Mouse (Mus musculus): ENCODE results near the gene Ubtd2. TPM values are rescaled to one million over a fixed set of nuclear protein-coding genes. Genes with fewer than 3 reads are reported as not detected.
"Not testable (repeated sequence)": the region's sequence is repeated elsewhere in the genome, so short reads cannot be mapped to it uniquely, and the experiment has no call there.

Ubtd2 gene
- polyA plus RNA-seq, 1 experiment from 2014 or later, result 27.1 TPM

DNA sequence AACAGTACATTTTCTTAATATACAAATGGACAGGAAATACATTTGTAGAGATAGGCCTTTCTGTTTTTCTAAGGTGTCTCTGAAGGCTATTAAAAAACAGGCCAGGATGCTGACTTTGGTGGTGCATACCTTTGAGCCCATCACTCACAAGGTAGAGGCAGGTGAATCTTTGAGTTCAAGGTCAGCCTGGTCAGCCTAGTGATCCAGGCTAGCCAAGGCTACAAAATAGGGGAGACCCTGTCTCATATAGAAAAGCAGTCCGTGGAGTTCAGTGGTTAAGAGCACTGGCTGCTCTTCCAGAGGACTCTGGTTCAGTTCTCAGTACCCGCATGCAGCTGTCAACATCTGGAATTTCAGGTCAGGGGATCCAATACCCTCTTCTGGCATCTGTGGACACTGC lies 48.5 kb downstream of the Ubtd2 start:
- H3K4me1 ChIP-seq (ENCODE audit: control insufficient read depth, insufficient read depth, low read length), result peaks cover 6% of the 10 kb centered on the region; the same call in 1 of the 2 replicates
- no peaks in the 10 kb centered on the region for H3K27me3 ChIP-seq (ENCODE audit: control insufficient read depth, insufficient read depth, low read length)
- no peak overlapping the region for H3K4me2 ChIP-seq (ENCODE audit: low read depth, low read length)
- WGBS, result 87% methylated on average over 2 of the region's 2 CpGs
- no peaks in the 10 kb centered on the region for H3K36me3 ChIP-seq (ENCODE audit: control insufficient read depth, insufficient read depth)
- no peak for ATAC-seq (replicated peaks; ENCODE audit: extremely low read depth, insufficient read depth, low FRiP score)
- H3K27ac ChIP-seq (ENCODE audit: low read length), result no peak overlapping the region
- H3K9ac ChIP-seq (ENCODE audit: low read length), result no peak overlapping the region
- H3K4me3 ChIP-seq (ENCODE audit: low read length), result no peak overlapping the region
- no peaks in the 10 kb centered on the region for H3K9me3 ChIP-seq (replicated peaks; ENCODE audit: control insufficient read depth, low read length)

DNA sequence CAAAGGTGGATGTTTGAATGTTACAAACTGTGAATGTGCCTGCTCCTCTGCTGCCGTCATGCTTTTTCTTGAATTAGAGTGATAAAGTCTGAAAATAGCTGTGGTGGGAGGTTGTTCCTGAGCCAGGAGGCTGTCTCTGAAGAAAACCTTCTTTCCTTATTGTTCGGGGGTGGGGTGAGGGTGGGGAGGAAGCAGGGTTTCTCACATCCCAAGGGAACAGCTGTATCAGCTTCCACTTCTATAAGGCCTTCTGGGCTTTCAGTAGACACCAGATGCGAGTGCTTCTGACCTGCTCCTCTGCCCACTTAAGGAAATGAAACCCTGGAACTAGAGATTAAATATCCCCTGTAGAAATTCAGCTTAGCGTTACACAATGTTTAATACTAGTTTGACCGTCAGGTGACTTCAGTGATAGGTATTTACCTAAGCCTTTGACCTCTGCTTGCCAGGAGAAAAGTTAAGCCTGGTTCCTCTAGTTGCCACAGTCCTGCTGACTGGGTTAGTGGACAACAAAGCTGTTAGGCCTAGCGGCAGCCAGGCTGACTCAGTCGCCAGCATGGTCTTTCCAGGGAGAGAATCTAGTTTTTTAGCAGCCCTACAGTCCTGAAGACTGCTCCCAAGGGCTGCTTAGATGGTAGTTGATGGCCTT lies 50.0 kb downstream of the Ubtd2 start:
- H3K9me3 ChIP-seq (replicated peaks; ENCODE audit: control insufficient read depth, low read length), result no peaks in the 10 kb centered on the region
- 63% methylated on average over 7 of the region's 7 CpGs for WGBS
- H3K4me2 ChIP-seq (ENCODE audit: low read depth, low read length), result no peak overlapping the region
- no peak overlapping the region for H3K9ac ChIP-seq (ENCODE audit: low read length)
- no peaks in the 10 kb centered on the region for H3K27me3 ChIP-seq (ENCODE audit: control insufficient read depth, insufficient read depth, low read length)
- H3K4me1 ChIP-seq (ENCODE audit: control insufficient read depth, insufficient read depth, low read length), result peaks cover 6% of the 10 kb centered on the region; the same call in 1 of the 2 replicates
- no peak overlapping the region for H3K27ac ChIP-seq (ENCODE audit: low read length)
- no peak; the same call in 1 of the 2 replicates for ATAC-seq (replicated peaks; ENCODE audit: extremely low read depth, insufficient read depth, low FRiP score)
- H3K36me3 ChIP-seq (ENCODE audit: control insufficient read depth, insufficient read depth), result no peaks in the 10 kb centered on the region
- no peak overlapping the region for H3K4me3 ChIP-seq (ENCODE audit: low read length)

DNA sequence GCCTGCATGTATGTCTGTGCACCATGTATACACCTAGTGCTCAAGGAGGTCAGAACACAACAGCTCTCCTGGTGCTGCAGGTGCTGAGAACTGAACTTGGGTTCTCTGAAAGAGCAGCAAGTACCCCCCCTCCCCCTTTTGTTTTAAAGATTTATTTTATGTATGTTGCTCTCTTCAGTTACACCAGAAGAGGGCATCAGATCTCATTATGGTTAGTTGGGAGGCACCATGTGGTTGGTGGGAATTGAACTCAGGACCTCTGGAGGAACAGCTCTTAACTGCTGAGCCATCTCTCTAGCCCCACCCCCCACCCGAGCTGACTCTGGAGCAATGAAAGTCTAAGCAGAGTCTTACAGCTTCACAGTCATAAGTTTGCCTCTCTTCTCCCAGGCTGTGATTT lies 55.8 kb downstream of the Ubtd2 start:
- WGBS, result 47% methylated on average over 1 of the region's 1 CpGs
- Histone ChIP-seq H3K4me1 (ENCODE audit: control insufficient read depth, insufficient read depth, low read length) (0 out of 2 replicates have a peak, but pooled peaks cover 3% of the 10 kb centered on the region), H3K36me3 (ENCODE audit: control insufficient read depth, insufficient read depth) (no peaks in the 10 kb centered on the region), H3K27ac (ENCODE audit: low read length) (no peak overlapping the region), H3K9ac (ENCODE audit: low read length) (no peak overlapping the region), H3K4me2 (ENCODE audit: low read depth, low read length) (no peak overlapping the region), H3K9me3 (replicated peaks; ENCODE audit: control insufficient read depth, low read length) (no peaks in the 10 kb centered on the region), H3K27me3 (ENCODE audit: control insufficient read depth, insufficient read depth, low read length) (no peaks in the 10 kb centered on the region), H3K4me3 (ENCODE audit: low read length) (no peak overlapping the region)
- ATAC-seq (replicated peaks; ENCODE audit: extremely low read depth, insufficient read depth, low FRiP score), result no peak

DNA sequence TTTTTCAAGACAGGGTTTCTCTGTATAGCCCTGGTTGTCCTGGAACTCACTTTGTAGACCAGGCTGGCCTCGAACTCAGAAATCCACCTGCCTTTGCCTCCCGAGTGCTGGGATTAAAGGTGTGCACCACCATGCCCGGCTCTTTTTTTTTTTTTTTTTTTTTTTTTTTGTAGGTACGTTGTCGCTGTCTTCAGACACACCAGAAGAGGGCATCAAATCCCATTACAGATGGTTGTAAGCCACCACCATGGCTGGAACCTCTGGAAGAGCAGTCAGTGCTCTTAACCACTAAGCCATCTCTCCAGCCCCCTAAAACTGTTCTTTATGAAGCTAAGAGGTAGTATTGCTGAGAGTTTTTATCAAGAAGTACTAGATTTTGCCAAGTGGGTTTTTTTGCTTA lies 59.7 kb downstream of the Ubtd2 start:
- H3K4me1 ChIP-seq (ENCODE audit: control insufficient read depth, insufficient read depth, low read length); H3K27me3 ChIP-seq (ENCODE audit: control insufficient read depth, insufficient read depth, low read length); H3K4me3 ChIP-seq (ENCODE audit: low read length); ATAC-seq (replicated peaks; ENCODE audit: extremely low read depth, insufficient read depth, low FRiP score); H3K27ac ChIP-seq (ENCODE audit: low read length); H3K9me3 ChIP-seq (replicated peaks; ENCODE audit: control insufficient read depth, low read length); H3K9ac ChIP-seq (ENCODE audit: low read length); H3K4me2 ChIP-seq (ENCODE audit: low read depth, low read length): not testable (repeated sequence)
- WGBS, result 84% methylated on average over 5 of the region's 5 CpGs
- peaks cover 12% of the 10 kb centered on the region for H3K36me3 ChIP-seq (ENCODE audit: control insufficient read depth, insufficient read depth)

DNA sequence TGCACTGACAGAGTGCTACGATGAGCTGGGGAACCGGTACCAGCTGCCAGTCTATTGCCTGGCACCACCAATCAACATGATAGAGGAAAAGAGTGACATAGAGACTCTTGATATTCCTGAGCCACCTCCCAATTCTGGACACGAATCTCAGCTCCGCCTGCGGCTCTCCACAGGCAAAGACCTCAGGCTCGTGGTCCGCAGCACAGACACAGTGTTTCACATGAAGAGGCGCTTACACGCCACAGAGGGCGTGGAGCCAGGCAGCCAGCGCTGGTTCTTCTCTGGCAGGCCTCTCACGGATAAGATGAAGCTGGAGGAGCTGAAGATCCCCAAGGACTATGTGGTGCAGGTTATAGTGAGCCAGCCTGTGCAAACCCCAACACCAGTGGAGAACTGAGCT lies 60.9 kb downstream of the Ubtd2 start:
- 86% methylated on average over 12 of the region's 12 CpGs for WGBS
- Histone ChIP-seq H3K4me2 (ENCODE audit: low read depth, low read length) (no peak overlapping the region), H3K27ac (ENCODE audit: low read length) (no peak overlapping the region), H3K9me3 (replicated peaks; ENCODE audit: control insufficient read depth, low read length) (no peaks in the 10 kb centered on the region), H3K4me1 (ENCODE audit: control insufficient read depth, insufficient read depth, low read length) (0 out of 2 replicates have a peak, but pooled peaks cover 3% of the 10 kb centered on the region), H3K27me3 (ENCODE audit: control insufficient read depth, insufficient read depth, low read length) (no peaks in the 10 kb centered on the region), H3K9ac (ENCODE audit: low read length) (no peak overlapping the region), H3K4me3 (ENCODE audit: low read length) (no peak overlapping the region), H3K36me3 (ENCODE audit: control insufficient read depth, insufficient read depth) (peaks cover 12% of the 10 kb centered on the region)
- no peak for ATAC-seq (replicated peaks; ENCODE audit: extremely low read depth, insufficient read depth, low FRiP score)

DNA sequence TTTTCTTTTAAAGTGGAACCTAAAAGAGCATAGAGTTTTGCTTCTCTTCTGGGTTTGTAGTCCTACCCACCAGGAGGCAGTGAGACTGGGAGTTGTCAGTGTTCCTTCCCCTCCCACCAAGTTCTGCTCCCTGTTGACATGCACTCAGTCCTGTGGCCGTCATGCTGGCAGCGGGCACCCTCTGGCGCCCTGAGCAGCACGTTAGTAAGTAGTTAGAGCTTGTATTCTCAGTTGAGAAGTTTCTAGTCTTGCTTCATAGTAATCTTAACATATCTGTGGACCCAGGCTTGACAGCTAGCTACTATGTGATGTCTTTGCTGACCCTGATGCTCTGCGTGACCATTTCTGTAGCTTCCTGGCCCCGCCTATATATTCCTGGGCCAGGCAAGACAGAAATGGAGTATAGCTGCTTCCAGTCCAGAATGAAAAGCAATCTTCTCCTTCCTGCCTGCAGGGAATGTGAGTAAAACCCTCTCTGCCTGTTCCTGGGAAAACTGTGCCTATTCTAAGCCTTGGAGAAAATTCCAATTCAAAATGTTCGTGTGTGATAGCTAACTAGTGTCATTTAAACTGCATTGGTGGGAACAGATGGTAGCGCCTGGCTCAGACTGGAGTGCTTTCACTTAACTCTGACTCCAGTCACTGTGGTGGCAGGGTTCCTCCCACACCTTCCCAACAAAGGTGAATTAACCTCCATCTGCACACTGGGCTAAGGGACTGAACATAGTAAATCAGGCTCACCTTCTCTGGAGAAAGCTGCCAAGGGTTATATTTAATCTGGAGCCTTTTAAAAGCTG lies 61.9 kb downstream of the Ubtd2 start:
- no peak overlapping the region for H3K4me2 ChIP-seq (ENCODE audit: low read depth, low read length)
- H3K36me3 ChIP-seq (ENCODE audit: control insufficient read depth, insufficient read depth), result peaks cover 12% of the 10 kb centered on the region
- WGBS, result 74% methylated on average over 8 of the region's 8 CpGs
- no peak overlapping the region for H3K9ac ChIP-seq (ENCODE audit: low read length)
- no peak for ATAC-seq (replicated peaks; ENCODE audit: extremely low read depth, insufficient read depth, low FRiP score)
- H3K27me3 ChIP-seq (ENCODE audit: control insufficient read depth, insufficient read depth, low read length), result no peaks in the 10 kb centered on the region
- no peak overlapping the region for H3K27ac ChIP-seq (ENCODE audit: low read length)
- no peaks in the 10 kb centered on the region for H3K9me3 ChIP-seq (replicated peaks; ENCODE audit: control insufficient read depth, low read length)
- H3K4me3 ChIP-seq (ENCODE audit: low read length), result no peak overlapping the region
- no peaks in the 10 kb centered on the region for H3K4me1 ChIP-seq (ENCODE audit: control insufficient read depth, insufficient read depth, low read length)

DNA sequence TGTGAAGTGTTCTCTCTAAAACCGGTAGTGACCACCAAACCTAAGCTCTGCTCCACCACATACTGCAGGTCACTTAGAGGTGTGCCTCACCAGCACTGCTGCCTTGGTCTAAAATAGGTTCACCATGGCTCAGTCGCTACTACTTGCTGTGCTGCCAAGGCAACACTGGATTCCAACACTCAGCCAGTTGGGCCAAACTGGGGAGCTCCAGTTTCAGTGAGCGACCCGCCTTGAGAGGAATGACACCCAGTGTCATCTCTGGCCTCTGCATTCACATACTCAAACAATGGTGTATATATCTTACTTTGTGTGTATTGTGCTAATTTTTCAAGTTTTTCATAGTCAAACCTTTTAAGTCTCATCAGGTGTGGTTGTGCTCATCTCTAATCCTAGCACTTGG lies 63.6 kb downstream of the Ubtd2 start:
- Histone ChIP-seq H3K27me3 (ENCODE audit: control insufficient read depth, insufficient read depth, low read length) (no peaks in the 10 kb centered on the region), H3K9me3 (replicated peaks; ENCODE audit: control insufficient read depth, low read length) (no peaks in the 10 kb centered on the region), H3K36me3 (ENCODE audit: control insufficient read depth, insufficient read depth) (peaks cover 12% of the 10 kb centered on the region), H3K27ac (ENCODE audit: low read length) (no peak overlapping the region), H3K9ac (ENCODE audit: low read length) (no peak overlapping the region), H3K4me2 (ENCODE audit: low read depth, low read length) (no peak overlapping the region), H3K4me1 (ENCODE audit: control insufficient read depth, insufficient read depth, low read length) (no peaks in the 10 kb centered on the region), H3K4me3 (ENCODE audit: low read length) (no peak overlapping the region)
- 82% methylated on average over 4 of the region's 4 CpGs for WGBS
- ATAC-seq (replicated peaks; ENCODE audit: extremely low read depth, insufficient read depth, low FRiP score), result no peak

DNA sequence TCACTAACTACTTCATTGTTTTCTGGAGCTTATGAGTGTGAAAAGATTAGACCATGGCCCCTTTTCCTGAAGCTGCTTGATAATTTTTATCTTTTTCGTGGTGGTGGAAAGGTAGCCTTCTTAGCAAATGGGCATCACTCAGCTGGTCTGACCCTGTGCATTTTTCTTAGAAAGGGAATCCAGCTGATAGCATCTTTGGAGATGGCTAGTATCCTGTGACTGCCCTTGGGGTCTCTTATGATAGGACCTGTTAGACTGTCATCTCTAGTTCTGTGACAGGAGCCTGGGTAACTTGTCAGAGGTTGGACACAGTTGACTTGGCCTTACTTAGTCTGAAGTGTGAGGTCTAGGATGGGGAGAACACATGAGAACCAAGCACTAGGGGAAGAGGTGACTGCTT lies 64.2 kb downstream of the Ubtd2 start:
- no peaks in the 10 kb centered on the region for H3K9me3 ChIP-seq (replicated peaks; ENCODE audit: control insufficient read depth, low read length)
- no peaks in the 10 kb centered on the region for H3K4me1 ChIP-seq (ENCODE audit: control insufficient read depth, insufficient read depth, low read length)
- WGBS, result 73% methylated on average over 1 of the region's 1 CpGs
- no peak overlapping the region for H3K27ac ChIP-seq (ENCODE audit: low read length)
- H3K36me3 ChIP-seq (ENCODE audit: control insufficient read depth, insufficient read depth), result peaks cover 12% of the 10 kb centered on the region
- no peak overlapping the region for H3K4me2 ChIP-seq (ENCODE audit: low read depth, low read length)
- ATAC-seq (replicated peaks; ENCODE audit: extremely low read depth, insufficient read depth, low FRiP score), result no peak
- H3K4me3 ChIP-seq (ENCODE audit: low read length), result no peak overlapping the region
- H3K27me3 ChIP-seq (ENCODE audit: control insufficient read depth, insufficient read depth, low read length), result no peaks in the 10 kb centered on the region
- no peak overlapping the region for H3K9ac ChIP-seq (ENCODE audit: low read length)

DNA sequence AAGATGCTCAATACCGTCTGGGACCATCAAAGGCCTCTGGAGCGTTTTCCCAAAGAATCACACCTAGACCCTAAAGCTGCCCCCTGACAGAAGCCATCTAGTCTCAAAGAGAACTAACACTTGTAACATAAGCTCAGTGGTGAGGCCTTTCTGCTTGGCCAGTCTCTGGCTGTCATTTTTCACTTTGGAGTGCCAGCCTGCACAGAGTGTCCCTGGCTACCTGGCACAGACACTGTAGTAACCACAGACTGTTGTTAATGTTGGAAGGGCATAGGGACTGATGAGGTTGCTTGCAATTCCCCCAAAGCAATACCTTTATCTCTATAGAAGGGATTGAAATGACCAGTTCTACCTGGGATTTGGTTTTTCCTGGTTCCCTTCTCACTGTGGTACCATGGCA lies 66.1 kb downstream of the Ubtd2 start:
- H3K9ac ChIP-seq (ENCODE audit: low read length), result no peak overlapping the region
- ATAC-seq (replicated peaks; ENCODE audit: extremely low read depth, insufficient read depth, low FRiP score), result no peak
- H3K4me1 ChIP-seq (ENCODE audit: control insufficient read depth, insufficient read depth, low read length), result no peaks in the 10 kb centered on the region
- H3K27me3 ChIP-seq (ENCODE audit: control insufficient read depth, insufficient read depth, low read length), result no peaks in the 10 kb centered on the region
- H3K27ac ChIP-seq (ENCODE audit: low read length), result no peak overlapping the region
- peaks cover 10% of the 10 kb centered on the region for H3K36me3 ChIP-seq (ENCODE audit: control insufficient read depth, insufficient read depth)
- H3K4me3 ChIP-seq (ENCODE audit: low read length), result no peak overlapping the region
- no peak overlapping the region for H3K4me2 ChIP-seq (ENCODE audit: low read depth, low read length)
- H3K9me3 ChIP-seq (replicated peaks; ENCODE audit: control insufficient read depth, low read length), result no peaks in the 10 kb centered on the region
- WGBS, result 88% methylated on average over 2 of the region's 2 CpGs
